Mouse (Mus musculus) embryo, embryonic 11.5 days (tissue): ENCODE measurements at regions not wholly inside any gene's neighbourhood (a gene's known extent, or its start where the extent isn't known, plus 50 kb on each side); places are given as distances from the start of the nearest gene placed in this dataset.
"Not testable (repeated sequence)": the region's sequence is repeated elsewhere in the genome, so short reads cannot be mapped to it uniquely, and the experiment has no call there.

Experiments used
- DNase-seq: peaks from one replicate; pipeline ENCODE4 v3.0.0-alpha.2; 2012; ENCODE audit warnings: low read depth, low spot score

DNA sequence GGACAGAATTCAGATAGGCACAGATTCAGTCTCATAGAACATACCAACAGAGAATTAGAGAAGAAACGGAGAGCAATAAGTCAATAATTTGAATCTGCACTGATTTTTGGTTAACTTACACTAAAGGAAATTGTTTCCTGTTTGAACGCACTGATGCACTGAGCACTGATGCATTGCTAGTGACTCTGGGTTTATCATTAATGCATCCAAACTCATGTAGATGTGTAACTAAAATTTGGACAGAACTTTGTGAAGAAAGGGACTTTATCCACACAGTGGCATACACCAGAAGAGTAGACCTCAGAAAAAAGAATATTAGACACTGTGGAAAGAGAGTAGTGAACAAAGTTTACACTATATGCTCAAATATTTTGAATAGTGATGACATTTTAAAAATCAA is 364.2 kb downstream of the Casp12 start:
- DNase-seq, result no peak

DNA sequence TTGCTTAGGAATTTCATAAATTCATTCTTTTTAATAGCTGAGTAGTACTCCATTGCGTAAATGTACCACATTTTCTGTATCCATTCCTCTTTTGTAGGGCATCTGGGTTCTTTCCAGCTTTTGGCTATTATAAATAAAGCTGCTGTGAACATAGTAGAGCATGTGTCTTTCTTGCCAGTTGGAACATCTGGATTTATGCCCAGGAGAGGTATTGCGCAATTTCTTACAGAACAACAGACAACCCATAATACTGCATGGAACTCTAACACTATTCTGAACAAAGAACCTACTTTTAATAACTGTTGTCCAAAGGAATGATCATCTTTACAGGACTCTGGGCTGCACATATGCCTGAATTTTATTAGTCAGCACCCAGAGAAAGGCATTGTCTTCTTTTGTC is 373.4 kb downstream of the Casp12 start:
- DNase-seq, result not testable (repeated sequence)

DNA sequence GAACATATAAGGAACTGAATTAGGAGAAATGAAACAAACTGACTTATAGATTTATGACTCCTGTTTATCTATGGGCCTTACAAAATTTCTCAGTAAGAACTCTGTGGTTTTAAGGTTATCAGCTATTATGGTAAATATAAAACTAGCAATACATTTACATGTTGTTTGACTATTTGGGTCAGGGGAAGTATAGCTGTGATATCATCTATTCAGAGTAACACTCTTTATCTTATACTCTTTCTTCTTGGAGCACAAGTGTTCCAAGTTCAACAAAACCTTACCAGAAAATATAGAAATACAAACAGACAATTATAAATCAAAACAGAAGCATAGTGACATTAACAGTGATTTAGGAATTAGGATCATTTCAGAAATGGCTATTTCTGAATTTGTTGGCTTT is 383.6 kb downstream of the Casp12 start:
- DNase-seq, result no peak

DNA sequence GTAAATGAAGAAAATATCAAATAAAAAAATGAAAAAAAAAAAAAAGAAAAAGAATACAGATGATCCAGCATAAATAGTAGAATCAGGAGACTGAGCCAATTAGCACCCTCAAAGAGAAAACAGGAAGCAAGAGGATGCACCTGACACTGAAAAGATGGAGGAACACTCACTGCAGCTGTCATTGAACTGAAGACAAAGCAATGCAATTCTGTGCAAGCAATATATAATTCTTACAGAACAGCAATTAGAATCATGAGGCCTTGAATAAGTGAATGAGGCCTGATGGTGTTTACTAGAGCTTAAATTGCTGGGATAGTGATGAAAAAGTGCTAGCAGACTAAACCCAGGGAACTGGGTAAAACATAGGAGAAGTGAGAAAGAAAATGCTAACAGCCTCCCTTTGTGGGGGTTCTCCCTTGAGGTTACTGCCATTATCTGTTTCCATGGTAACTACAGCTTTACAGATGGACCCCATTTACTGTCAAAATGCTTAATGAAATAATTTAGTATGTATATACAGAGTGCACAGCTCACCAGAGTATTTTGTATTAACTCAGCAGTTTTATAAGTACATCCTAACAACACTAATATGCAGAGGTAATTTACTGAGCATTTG is 407.6 kb downstream of the Casp12 start:
- DNase-seq, result no peak

DNA sequence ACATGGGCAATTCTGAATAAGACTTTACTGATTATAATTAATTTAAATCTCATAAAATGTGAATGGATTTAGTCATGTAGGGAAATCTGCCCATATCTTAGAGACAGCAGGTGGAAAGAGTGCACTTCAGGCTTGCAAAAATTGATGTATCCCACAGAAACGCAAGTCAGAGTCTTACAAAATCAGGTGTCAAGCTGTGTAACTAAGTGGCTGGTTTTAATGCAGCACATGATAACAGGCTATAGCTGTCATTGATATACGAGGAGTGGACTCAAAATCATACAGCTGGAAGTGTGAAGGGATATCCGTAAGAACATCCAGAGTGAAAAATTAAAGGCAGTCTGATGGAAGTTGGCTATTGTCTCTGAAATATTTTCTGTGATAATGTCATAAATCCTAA is 408.6 kb downstream of the Casp12 start:
- no peak for DNase-seq

DNA sequence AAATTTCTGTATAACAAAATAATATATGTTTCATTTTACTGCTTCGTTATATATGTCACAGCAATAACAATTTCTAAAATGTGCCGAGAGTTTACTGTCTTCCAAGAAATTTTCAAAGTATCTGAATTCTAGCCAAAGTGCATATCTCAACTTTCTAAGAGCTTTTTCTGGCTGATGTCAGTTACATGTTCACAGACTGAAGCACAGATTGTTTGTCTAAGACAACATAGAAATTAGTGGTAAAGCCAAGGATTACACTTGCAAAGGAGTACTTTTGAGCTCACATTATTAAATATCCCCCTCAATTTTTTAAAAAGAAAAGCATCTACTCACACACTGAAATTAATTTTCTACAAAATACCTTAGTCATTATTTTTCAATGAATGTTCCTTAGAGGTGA is 407.2 kb upstream of the Pdgfd start:
- no peak for DNase-seq

DNA sequence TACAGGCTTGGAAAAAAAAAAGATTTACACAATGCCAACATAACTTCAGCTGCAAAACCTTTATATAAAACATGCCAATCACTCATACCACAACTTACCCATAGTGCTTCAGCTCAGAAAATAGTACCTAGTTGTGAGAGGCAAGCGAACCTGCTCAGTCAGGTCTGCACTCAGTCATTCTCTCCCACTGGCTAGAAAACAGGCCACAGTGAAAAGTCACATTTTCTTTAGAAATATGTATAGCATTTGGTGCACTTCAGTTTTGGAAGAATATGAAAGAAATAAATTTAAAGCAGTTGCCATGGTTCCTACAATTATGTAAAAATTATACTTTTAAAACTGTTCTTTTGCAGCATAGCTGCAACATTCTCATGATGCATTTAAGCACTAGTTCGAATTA is 398.5 kb upstream of the Pdgfd start:
- DNase-seq, result no peak

DNA sequence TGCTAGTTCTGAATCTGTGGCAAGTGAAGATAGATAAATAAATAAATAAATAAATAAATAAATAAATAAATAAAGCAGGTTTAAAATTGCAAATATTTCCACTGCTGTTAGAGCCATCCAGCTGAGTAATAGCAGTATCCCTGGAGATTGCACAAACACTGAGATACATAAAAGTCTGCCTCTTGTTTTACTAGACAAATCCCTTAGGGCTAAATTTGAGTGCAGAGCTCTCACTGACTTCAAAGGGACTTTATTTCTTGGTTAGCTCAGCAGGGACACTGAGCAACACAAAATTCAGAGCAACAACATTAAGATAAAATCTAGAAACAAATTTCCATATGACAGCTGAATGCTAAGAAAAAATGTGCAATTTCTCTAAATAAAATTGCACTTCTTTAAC is 397.2 kb upstream of the Pdgfd start:
- DNase-seq, result no peak
